Mouse (Mus musculus) adipose tissue, adult 10 weeks (tissue): ENCODE data around the gene Trpt1. TPM values are rescaled to one million over a fixed set of nuclear protein-coding genes. Genes with fewer than 3 reads are reported as not detected.

Experiments used
- polyA plus RNA-seq: library from polyadenylated mRNA; stranded (reverse); fragments of 350-450 nt; fragmentation: Illumina TruSeq; extraction: RNeasy Lipid Tissue Mini Kit (QIAGEN cat#74804); gene quantifications from one replicate; pipeline ENCODE4 v1.2.3, GENCODE M21; 2014; ENCODE audit warnings: low read depth, low replicate concordance

The Trpt1 gene
- polyA plus RNA-seq: 11.9 TPM

DNA sequence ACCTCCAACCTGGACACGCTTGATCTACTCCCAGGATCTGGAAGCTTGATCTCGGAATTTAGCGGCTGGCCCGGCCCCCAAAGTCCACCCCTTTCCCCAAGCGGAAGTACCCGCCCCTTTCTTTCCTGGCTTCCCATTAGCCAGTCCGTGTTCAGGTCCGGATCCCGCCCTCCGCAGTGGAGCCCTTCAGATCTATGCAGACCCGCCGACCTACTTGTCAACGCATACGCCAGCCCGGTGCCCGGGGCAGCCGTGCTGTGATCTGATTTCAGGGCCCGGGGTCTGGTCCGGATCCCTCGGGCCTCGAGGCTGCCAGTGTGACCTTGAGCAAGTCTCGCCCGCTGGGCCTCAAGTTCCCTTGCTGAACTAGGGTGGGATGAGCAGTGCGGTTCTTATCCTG lies at the start of gene Trpt1, which contains the start of gene Nudt22:
Gene Trpt1, plus strand, starts transcription at position 126 of the 400 bp plus-strand sequence.
Gene Nudt22, minus strand, starts transcription at position 112 of the 400 bp plus-strand sequence.

GRCm38 (mm10) chr19:6974211-6975205 lies 21.4 kb upstream of the Trpt1 start, which contains the start of gene Ppp1r14b:
Gene Ppp1r14b (plus strand): TSS chr19:6974968.

GRCm38 (mm10) chr19:6975537-6976521 lies 20.1 kb upstream of the Trpt1 start, which contains the start of gene Plcb3:
Gene Plcb3 (minus strand): TSS chr19:6976470.

GRCm38 (mm10) chr19:6980381-6981093 lies 15.4 kb upstream of the Trpt1 start, which contains the start of gene Fkbp2:
Gene Fkbp2 (minus strand): TSS chr19:6980501.

DNA sequence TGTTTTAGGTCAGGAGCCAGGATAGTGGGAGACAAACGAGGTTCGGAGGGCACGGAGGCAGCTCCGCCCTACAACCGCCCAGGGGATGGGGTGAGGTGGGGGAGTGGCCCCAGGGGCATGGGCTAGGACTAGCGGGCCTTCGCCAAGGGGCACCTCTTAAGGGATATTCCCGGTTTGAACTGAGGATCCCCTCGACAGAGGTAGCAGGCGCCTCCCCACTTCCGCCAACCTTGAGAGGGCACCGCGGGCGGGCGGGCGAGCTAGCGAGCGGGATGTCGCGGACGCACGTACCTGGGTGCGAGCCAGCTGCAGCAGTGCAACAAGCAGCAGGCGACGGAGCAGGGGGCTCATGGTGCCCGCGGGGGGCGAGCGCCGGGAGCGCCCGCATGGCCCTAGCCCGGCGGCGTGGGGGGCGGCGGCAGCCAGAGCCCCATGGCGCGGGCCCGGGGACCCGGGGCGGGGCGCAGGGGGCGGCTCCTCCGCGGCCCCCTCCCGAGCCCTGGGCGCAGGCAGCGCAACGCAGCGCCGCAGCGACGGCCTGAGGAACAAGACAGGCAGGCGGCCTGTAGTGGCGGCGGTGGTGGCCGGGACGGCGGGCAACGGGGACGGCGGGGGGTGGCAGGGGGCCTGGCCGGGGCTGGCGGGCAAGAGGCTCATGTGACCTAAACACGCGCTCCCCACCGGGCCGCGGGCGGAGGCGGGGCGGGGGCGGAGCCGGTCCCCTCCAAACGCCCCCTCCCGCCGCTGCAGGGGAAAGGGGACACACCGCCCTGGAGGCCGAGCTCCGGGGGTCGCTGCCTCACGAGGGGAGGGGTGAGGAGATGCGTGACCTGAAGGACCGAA lies 8.6 kb upstream of the Trpt1 start, which contains the start of gene Vegfb:
Gene Vegfb, minus strand, starts transcription at position 591 of the 843 bp plus-strand sequence.

DNA sequence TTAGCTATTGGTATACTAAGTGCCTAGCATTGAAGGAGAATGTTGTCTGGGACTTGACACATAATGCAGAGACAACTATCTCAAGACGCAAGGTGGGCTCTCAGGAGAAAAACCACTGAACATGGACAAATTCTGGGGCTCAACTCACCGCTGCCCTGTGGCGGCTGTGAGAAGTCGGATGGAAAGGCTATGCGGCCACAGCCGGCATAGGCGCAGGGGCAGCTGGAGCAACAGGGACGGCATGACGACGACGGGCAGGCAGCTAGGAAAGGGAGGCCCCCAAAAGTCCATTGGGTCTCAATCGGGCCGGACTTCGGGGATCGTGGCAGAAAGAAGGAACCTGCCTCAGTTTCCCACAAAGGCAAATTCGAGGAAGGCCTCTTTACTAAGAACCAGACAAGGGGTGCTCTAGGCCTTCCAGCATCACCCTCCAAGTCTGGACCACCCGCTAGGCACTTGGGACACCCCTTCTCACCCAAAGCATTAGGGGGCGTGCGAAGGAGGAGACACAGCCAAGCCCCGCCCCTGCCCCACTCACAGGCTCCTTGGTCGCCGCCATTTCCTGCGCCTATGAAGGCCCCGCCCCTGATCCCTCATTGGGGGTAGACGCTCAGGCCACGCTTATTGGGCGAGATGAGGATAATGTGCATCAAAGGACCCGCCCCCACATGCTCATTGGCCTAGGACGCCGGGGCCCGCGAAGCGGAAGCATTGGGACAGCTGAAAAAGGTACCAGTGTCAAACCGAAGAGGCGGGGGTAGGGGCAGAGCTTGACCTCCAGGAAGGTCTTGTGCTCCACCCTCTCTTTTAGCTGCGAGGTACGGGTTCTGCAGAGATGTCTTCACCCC lies 3.7 kb upstream of the Trpt1 start, which contains the start of gene Dnajc4:
Gene Dnajc4, minus strand, starts transcription at position 562 of the 848 bp plus-strand sequence.

GRCm38 (mm10) chr19:7019191-7019590 lies 23.3 kb downstream of the Trpt1 start, which contains the start of gene Fermt3:
Gene Fermt3 (minus strand): TSS chr19:7019469.

GRCm38 (mm10) chr19:7039841-7040636 lies 44.1 kb downstream of the Trpt1 start, which contains the start of gene Stip1:
Gene Stip1 (minus strand): TSS chr19:7039967.

Other genes starting within 250 kb of the Trpt1 start
- gene Rps6ka4, start 155.5 kb upstream of the Trpt1 start, polyA plus RNA-seq: 20.0 TPM
- 2.5 TPM for gene Ccdc88b, start 137.9 kb upstream of the Trpt1 start, polyA plus RNA-seq
- 56.4 TPM for gene Trmt112, start 86.4 kb upstream of the Trpt1 start, polyA plus RNA-seq
- gene Prdx5, start 86.0 kb upstream of the Trpt1 start, polyA plus RNA-seq: 299 TPM
- 28.7 TPM for gene Esrra, start 74.3 kb upstream of the Trpt1 start, polyA plus RNA-seq
- gene Catsperz, start 70.8 kb upstream of the Trpt1 start, polyA plus RNA-seq: 10.1 TPM
- 0.31 TPM for gene Kcnk4, start 61.6 kb upstream of the Trpt1 start, polyA plus RNA-seq
- 54.0 TPM for gene Bad, start 54.3 kb upstream of the Trpt1 start, polyA plus RNA-seq
- gene Gpr137, start 53.7 kb upstream of the Trpt1 start, polyA plus RNA-seq: 57.9 TPM
- gene Ppp1r14b, start 21.2 kb upstream of the Trpt1 start, polyA plus RNA-seq: 81.3 TPM
- gene Plcb3, start 19.7 kb upstream of the Trpt1 start, polyA plus RNA-seq: 38.0 TPM
- gene Fkbp2, start 15.6 kb upstream of the Trpt1 start, polyA plus RNA-seq: 204 TPM
- gene Vegfb, start 8.5 kb upstream of the Trpt1 start, polyA plus RNA-seq: 60.0 TPM
- gene Dnajc4, start 3.6 kb upstream of the Trpt1 start, polyA plus RNA-seq: 40.7 TPM
- gene Nudt22, start within 50 bp of the Trpt1 start, polyA plus RNA-seq: 23.3 TPM
- gene Fermt3, start 23.3 kb downstream of the Trpt1 start, polyA plus RNA-seq: 10.2 TPM
- 65.5 TPM for gene Stip1, start 43.8 kb downstream of the Trpt1 start, polyA plus RNA-seq
- 26.8 TPM for gene Macrod1, start 60.7 kb downstream of the Trpt1 start, polyA plus RNA-seq
- gene Flrt1, start 109.6 kb downstream of the Trpt1 start, polyA plus RNA-seq: 0.72 TPM
- 73.7 TPM for gene Otub1, start 210.2 kb downstream of the Trpt1 start, polyA plus RNA-seq
- 781 TPM for gene Cox8a, start 221.5 kb downstream of the Trpt1 start, polyA plus RNA-seq
- 31.2 TPM for gene Naa40, start 245.1 kb downstream of the Trpt1 start, polyA plus RNA-seq